Mouse (Mus musculus) brain, embryonic 14.5 days (tissue): ENCODE measurements around the gene Gm44973.

Experiments used
- CTCF ChIP-seq: fragments of 200-500 bp; IDR thresholded peaks from 2 replicates; pipeline ENCODE4 v1.5.1; 2012; ENCODE audit warnings: inconsistent platforms, mild to moderate bottlenecking, moderate library complexity, borderline replicate concordance; ENCODE audit not compliant: insufficient read depth, insufficient read length; ENCODE audit errors: extremely low read depth
- POLR2A ChIP-seq: fragments of 200-500 bp; IDR thresholded peaks from 2 replicates; pipeline ENCODE4 v1.6.1; 2012; ENCODE audit warnings: mild to moderate bottlenecking, inconsistent platforms, borderline replicate concordance; ENCODE audit not compliant: poor library complexity, insufficient read depth, insufficient read length, severe bottlenecking; ENCODE audit errors: extremely low read depth

- no peak for TF ChIP-seq POLR2A
- no peak for TF ChIP-seq CTCF
Observed at GRCm38 (mm10) chr7:5029946-5030345, 14.7 kb downstream of the Gm44973 start.
